Mouse (Mus musculus) adrenal gland, postnatal 36 days (tissue): ENCODE results near the gene Lactb. TPM values are rescaled to one million over a fixed set of nuclear protein-coding genes. Genes with fewer than 3 reads are reported as not detected.

Source experiments
- total RNA-seq, 2 experiments: library from RNA; stranded (reverse); gene quantifications; 2 replicates each; pipeline ENCODE4 v1.2.3; 2021

Gene Lactb
- total RNA-seq, 2 experiments from 2014 or later = 16.9 to 20.5 TPM

Other genes with a start within 250 kb of the Lactb start
- 1 to 10 TPM; 4.7 to 5.5 TPM for gene Aph1b, start 180.0 kb downstream of the Lactb start, total RNA-seq
- gene Gm10647, start 178.4 kb downstream of the Lactb start, total RNA-seq = under 1 TPM in 1 of 2 experiments, not detected in 1; 0.26 TPM
- 10 to 100 TPM in 1 of 2 experiments, 1 to 10 TPM in 1; 6.6 to 11.4 TPM for gene Aph1c, start 140.8 kb downstream of the Lactb start, total RNA-seq
- gene Rab8b, start 55.8 kb downstream of the Lactb start, total RNA-seq = 10 to 100 TPM; 18.9 to 21.9 TPM
- 100 to 1,000 TPM; 270 to 313 TPM for gene Rps27l, start 29.4 kb downstream of the Lactb start, total RNA-seq
- 100 to 1,000 TPM; 145 to 272 TPM for gene Tpm1, start 73.9 kb upstream of the Lactb start, total RNA-seq